Mouse (Mus musculus): Measurements from ENCODE around the gene A2ml1.
"Not testable (repeated sequence)": the region's sequence is repeated elsewhere in the genome, so short reads cannot be mapped to it uniquely, and the experiment has no call there.

Gene A2ml1

GRCm38 (mm10) chr6:128581508-128581907 lies at the start of gene A2ml1:
Gene A2ml1, minus strand, starts transcription at chr6:128581608.
- in situ Hi-C loops (cut with MboI, MseI): loop anchor here (25.0 kb wide), 1 partner anchor 731 kb away; no protein-coding TSS in a partner anchor

GRCm38 (mm10) chr6:128629771-128630739 lies 48.6 kb upstream of the A2ml1 start:
- in situ Hi-C loops (cut with MboI, MseI): not testable (repeated sequence)

- in situ Hi-C loops (cut with MboI, MseI): not testable (repeated sequence)
These were observed 43.8 kb upstream of the A2ml1 start for GRCm38 (mm10) chr6:128625246-128625645.

GRCm38 (mm10) chr6:128624425-128624824 lies 43.0 kb upstream of the A2ml1 start:
- in situ Hi-C loops (cut with MboI, MseI): no loop called here

GRCm38 (mm10) chr6:128623433-128623832 lies 42.0 kb upstream of the A2ml1 start, which contains the start of gene Klrb1a:
Gene Klrb1a, minus strand, starts transcription at chr6:128623533.
- in situ Hi-C loops (cut with MboI, MseI): not testable (repeated sequence)

- in situ Hi-C loops (cut with MboI, MseI): no loop called here
These were observed 41.3 kb upstream of the A2ml1 start for GRCm38 (mm10) chr6:128622733-128623132.

GRCm38 (mm10) chr6:128606350-128606749 lies 24.9 kb upstream of the A2ml1 start:
- in situ Hi-C loops (cut with MboI, MseI): no loop called here

GRCm38 (mm10) chr6:128604512-128604911 lies 23.1 kb upstream of the A2ml1 start:
- in situ Hi-C loops (cut with MboI, MseI): loop anchor here (5.0 kb wide), 1 partner anchor 153 kb away; no protein-coding TSS in a partner anchor

- in situ Hi-C loops (cut with MboI, MseI): loop anchor here (5.0 kb wide), 1 partner anchor 155 kb away; no protein-coding TSS in a partner anchor
These were observed 21.2 kb upstream of the A2ml1 start for GRCm38 (mm10) chr6:128602463-128603201.

- in situ Hi-C loops (cut with MboI, MseI): loop anchor here (5.0 kb wide), 1 partner anchor 155 kb away; no protein-coding TSS in a partner anchor
These were observed 20.6 kb upstream of the A2ml1 start for GRCm38 (mm10) chr6:128602026-128602425.

- in situ Hi-C loops (cut with MboI, MseI): loop anchor here (25.0 kb wide), 1 partner anchor 713 kb away; no protein-coding TSS in a partner anchor
These were observed 18.1 kb upstream of the A2ml1 start for GRCm38 (mm10) chr6:128599555-128599954.

- in situ Hi-C loops (cut with MboI, MseI): loop anchor here (25.0 kb wide), 1 partner anchor 714 kb away; no protein-coding TSS in a partner anchor
These were observed 17.0 kb upstream of the A2ml1 start for GRCm38 (mm10) chr6:128598256-128599047.

- in situ Hi-C loops (cut with MboI, MseI): loop anchor here (25.0 kb wide), 1 partner anchor 715 kb away; no protein-coding TSS in a partner anchor
These were observed 15.7 kb upstream of the A2ml1 start for GRCm38 (mm10) chr6:128597121-128597522.

- in situ Hi-C loops (cut with MboI, MseI): loop anchor here (25.0 kb wide), 1 partner anchor 718 kb away; no protein-coding TSS in a partner anchor
These were observed 13.2 kb upstream of the A2ml1 start for GRCm38 (mm10) chr6:128594651-128595050.

- in situ Hi-C loops (cut with MboI, MseI): loop anchor here (25.0 kb wide), 1 partner anchor 723 kb away; no protein-coding TSS in a partner anchor
These were observed 8.0 kb upstream of the A2ml1 start for GRCm38 (mm10) chr6:128589426-128589825.

- in situ Hi-C loops (cut with MboI, MseI): loop anchor here (25.0 kb wide), 1 partner anchor 725 kb away; no protein-coding TSS in a partner anchor
These were observed 6.2 kb upstream of the A2ml1 start for GRCm38 (mm10) chr6:128587619-128588018.

- in situ Hi-C loops (cut with MboI, MseI): loop anchor here (25.0 kb wide), 1 partner anchor 727 kb away; no protein-coding TSS in a partner anchor
These were observed 4.3 kb upstream of the A2ml1 start for GRCm38 (mm10) chr6:128585642-128586245.

- in situ Hi-C loops (cut with MboI, MseI): loop anchor here (25.0 kb wide), 1 partner anchor 728 kb away; no protein-coding TSS in a partner anchor
These were observed 2.8 kb upstream of the A2ml1 start for GRCm38 (mm10) chr6:128584070-128584660.

- in situ Hi-C loops (cut with MboI, MseI): loop anchor here (25.0 kb wide), 1 partner anchor 735 kb away; no protein-coding TSS in a partner anchor
These were observed 4.1 kb downstream of the A2ml1 start for GRCm38 (mm10) chr6:128577301-128577700.

- in situ Hi-C loops (cut with MboI, MseI): no loop called here
These were observed 14.8 kb downstream of the A2ml1 start for GRCm38 (mm10) chr6:128566589-128566988.
